Mouse (Mus musculus): ENCODE data around the gene Zfp526. TPM values are rescaled to one million over a fixed set of nuclear protein-coding genes. Genes with fewer than 3 reads are reported as not detected.

The Zfp526 gene
- polyA plus RNA-seq, 1 experiment from 2014 or later, result 3.0 TPM

DNA sequence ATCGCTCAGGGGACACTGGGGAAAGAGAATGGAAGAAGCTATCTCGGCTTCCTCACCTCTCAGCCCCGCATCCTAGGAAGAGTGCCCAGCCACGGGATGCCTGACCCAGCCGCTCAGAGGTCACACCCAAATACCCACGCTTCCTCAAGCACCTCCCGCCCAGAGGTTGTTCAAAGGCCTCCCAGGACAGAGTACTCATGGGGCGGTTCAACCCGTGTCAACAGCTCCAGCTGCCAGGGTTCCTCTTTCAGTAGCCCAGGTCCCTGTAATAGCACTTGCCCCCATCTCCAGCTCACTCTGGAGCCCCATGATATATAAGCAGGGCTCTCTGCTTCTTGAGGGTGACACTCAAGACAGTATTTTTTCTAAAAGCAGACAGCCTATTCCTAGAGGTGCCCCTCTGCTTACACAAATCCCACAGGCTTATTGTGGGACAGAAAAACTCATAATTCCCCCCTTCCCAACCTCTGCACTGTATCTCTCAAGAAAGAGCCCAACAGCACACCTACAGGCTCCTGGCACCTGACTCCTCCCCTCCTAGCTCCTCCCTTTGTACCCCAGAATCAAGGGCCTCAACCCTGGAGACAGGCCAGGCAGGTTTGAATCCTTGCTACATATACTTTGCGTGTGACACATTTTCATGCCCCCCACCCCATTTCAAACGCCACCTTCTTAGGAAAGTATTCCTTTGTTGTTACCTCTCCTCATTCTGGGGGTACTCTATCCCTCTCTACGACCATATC is 3.4 kb upstream of the Zfp526 start:
- no peak overlapping the region for H3K27ac ChIP-seq
- peaks cover 39% of the 10 kb centered on the region for H3K4me1 ChIP-seq
- WGBS, result 70% methylated on average over 12 of the region's 12 CpGs
- no peaks in the 10 kb centered on the region for H3K27me3 ChIP-seq (ENCODE audit: insufficient read depth, poor library complexity, severe bottlenecking)
- H3K36me3 ChIP-seq, result peaks cover 12% of the 10 kb centered on the region; the same call in 1 of the 2 replicates
- peak overlapping the region; percentile 74 for H3K4me3 ChIP-seq
- H3K9me3 ChIP-seq, result no peaks in the 10 kb centered on the region
- DNase-seq (ENCODE audit: low spot score), result no peak

DNA sequence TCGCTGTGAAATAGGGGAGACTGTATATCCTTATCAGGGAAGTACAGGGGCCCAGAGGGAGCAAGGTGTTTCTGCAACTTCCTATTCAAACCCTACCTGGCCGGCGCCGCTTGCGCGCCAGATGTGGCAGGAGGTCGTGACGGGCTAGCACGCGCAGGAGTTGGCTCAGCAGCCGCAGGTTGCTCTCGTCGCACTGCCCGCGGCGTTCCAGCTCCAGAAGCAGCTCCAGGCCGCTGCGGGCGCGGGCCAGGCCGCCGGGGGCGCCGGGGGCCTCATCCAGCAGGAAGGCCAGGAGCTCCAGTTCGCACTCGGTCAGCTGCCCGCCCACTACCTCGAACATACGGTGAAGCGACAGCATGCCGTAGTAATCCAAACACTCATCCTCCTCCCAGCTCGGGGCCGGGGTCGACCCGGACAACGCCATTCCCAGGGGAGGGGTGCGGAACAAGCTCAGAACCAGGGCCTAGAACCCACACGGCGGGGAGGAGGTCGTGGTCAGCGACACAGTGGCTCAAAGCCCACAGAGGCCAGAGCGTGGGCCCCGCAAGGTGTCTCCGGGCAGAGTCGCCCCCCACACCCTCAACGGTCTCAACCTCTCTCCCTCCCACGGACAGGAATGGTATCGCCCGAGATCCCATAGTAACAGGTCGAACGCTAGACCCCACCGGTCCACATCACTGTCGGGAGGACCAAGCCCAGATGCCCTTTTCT is 2.4 kb upstream of the Zfp526 start:
- Histone ChIP-seq H3K36me3 (peaks cover 17% of the 10 kb centered on the region; the same call in 1 of the 2 replicates), H3K27ac (peak overlapping the region; percentile 95), H3K4me3 (peak overlapping the region; percentile 74), H3K9me3 (no peaks in the 10 kb centered on the region), H3K4me1 (peaks cover 42% of the 10 kb centered on the region), H3K27me3 (ENCODE audit: insufficient read depth, poor library complexity, severe bottlenecking) (no peaks in the 10 kb centered on the region)
- peak; percentile 89 for DNase-seq (ENCODE audit: low spot score)
- WGBS, result 1% methylated on average over 53 of the region's 53 CpGs

DNA sequence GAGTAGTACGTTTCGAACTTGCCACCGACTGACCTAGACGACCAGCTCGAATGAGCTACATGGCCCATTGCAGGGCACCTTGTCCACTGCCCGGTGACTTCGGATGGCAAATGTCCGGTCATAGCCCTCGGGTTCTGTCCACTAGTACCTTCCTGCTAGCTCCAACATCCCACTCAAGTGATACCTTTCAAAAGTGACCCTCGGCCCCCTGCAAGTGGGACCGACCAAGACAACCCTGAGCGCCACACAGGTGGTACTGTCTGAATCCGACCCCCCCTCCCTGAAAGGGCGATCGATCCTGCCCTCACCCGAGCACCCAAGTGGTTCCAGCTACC is 1.8 kb upstream of the Zfp526 start:
- H3K4me1 ChIP-seq, result peaks cover 42% of the 10 kb centered on the region
- H3K4me3 ChIP-seq, result peak overlapping the region; percentile 74
- under 1% methylated on average over 16 of the region's 16 CpGs for WGBS
- H3K27ac ChIP-seq, result peak overlapping the region; percentile 95
- H3K9me3 ChIP-seq, result no peaks in the 10 kb centered on the region
- no peaks in the 10 kb centered on the region for H3K27me3 ChIP-seq (ENCODE audit: insufficient read depth, poor library complexity, severe bottlenecking)
- no peak for DNase-seq (ENCODE audit: low spot score)
- H3K36me3 ChIP-seq, result peaks cover 19% of the 10 kb centered on the region

DNA sequence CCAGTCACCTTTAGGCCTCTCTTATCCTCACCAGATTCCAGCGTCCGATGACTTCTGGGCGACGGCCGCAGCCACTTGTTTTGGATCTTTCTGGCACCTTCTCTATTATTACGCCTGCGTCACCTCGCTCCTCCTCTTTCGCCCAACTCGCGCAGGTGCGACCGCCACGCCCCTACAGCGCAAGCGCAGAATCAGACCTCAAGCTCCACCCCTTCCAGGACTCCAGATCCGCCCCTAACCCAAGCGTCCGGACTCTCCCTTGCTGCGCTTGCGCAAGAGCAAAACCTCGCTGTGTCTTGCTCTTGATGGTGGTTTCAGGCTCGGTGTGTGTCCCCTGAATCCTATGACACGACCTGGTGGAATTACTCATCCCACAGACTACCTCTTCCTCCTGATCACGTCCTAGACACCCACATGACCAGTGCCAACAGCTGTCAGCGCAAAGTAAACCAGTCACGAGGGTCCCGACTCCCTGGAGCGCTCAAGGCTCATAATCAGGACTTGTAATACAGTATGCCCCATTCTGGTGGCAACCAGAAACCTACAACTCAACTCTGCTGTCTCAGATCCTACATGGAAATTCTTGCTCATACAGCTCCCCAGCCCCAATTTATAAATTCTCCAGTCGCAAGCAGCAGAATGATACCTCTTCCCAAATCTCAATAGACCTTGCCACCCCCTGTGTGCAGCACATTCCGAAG is 1.3 kb upstream of the Zfp526 start:
- WGBS, result 1% methylated on average over 31 of the region's 31 CpGs
- Histone ChIP-seq H3K27me3 (ENCODE audit: insufficient read depth, poor library complexity, severe bottlenecking) (no peaks in the 10 kb centered on the region), H3K27ac (peak overlapping the region; percentile 95), H3K4me1 (peaks cover 42% of the 10 kb centered on the region), H3K36me3 (peaks cover 22% of the 10 kb centered on the region), H3K9me3 (no peaks in the 10 kb centered on the region), H3K4me3 (peak overlapping the region; percentile 74)
- DNase-seq (ENCODE audit: low spot score), result peak; percentile 98

DNA sequence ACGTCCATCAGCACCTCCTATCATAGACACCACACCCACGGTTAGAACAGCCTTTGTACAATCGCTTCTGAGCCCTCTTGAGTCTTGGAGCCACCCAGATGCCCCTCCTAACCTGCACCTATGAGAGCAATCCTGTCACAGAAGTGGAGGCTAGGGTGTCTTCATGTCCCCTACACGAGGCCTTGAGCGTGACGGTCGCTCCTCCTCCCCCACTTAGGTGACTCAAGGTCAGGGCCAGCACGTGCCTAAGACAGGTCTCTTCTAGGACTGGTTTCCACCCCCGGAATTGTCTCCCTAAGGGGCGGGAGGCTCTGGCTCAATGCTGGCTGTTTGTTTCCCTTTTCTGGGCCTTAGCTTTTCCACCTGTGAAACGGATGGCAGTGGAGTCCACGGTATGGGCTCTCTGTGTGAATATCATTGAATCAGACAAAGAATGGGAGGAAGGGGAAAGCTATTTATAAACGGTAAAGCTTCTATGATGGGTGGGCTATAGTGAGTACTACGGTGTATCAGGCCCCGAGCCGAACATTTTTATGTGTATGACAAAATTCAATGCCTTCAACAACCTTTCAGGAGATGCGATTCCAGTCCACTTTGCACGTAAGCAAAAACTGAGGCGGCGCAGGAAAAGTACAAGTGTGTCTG is 646 bp upstream of the Zfp526 start, which contains the start of gene Dedd2:
Gene Dedd2, minus strand, starts transcription at position 159 of the 645 bp plus-strand sequence.
- DNase-seq (ENCODE audit: low spot score), result peak; percentile 85
- 5% methylated on average over 20 of the region's 20 CpGs for WGBS

DNA sequence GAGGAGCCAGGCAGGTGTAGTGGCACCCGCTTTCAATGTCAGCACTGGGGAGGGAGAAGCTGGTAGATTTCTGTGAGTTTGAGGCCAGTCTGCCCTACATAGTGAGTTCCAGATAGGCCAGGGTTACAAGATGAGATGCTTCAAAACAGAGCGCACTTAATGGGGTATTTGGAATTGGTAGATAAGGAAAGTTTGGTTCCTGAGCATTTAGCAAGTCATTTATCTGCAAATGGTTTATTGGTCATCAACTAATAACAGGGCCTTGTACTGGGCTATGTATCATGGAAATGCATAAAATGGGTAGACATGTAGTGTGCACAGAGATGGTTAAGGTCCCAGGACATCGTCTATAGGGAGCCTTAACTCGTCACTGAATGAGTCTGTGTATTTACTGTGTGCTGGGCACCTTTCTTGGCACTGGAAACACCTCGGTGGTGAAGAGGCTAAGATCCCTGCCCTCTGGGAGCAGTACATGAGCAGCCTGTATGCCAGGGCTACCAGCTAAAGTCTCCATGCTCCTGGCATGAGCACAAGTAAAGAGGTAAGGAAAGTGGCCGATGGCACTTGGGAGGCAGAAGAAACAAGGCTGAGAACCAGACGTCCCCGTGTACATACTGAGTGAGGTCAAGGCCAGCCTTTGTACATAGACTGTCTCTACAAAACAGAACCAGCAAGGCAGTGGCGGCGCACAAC is 1.2 kb downstream of the Zfp526 start:
- no peaks in the 10 kb centered on the region for H3K27me3 ChIP-seq (ENCODE audit: insufficient read depth, poor library complexity, severe bottlenecking)
- DNase-seq (ENCODE audit: low spot score), result no peak
- peaks cover 40% of the 10 kb centered on the region for H3K36me3 ChIP-seq
- peak overlapping the region; percentile 95 for H3K27ac ChIP-seq
- peak overlapping the region; percentile 74 for H3K4me3 ChIP-seq
- H3K4me1 ChIP-seq, result peaks cover 42% of the 10 kb centered on the region
- 83% methylated on average over 10 of the region's 10 CpGs for WGBS
- no peaks in the 10 kb centered on the region for H3K9me3 ChIP-seq

More for the DNA sequence above, 646 bp upstream of the Zfp526 start, which contains the start of gene Dedd2:
- H3K9me3 ChIP-seq, result no peaks in the 10 kb centered on the region
- H3K36me3 ChIP-seq, result peaks cover 22% of the 10 kb centered on the region
- H3K4me1 ChIP-seq, result peaks cover 42% of the 10 kb centered on the region
- peak within 1 kb of the TSS; percentile 74 for H3K4me3 ChIP-seq
- no peaks in the 10 kb centered on the region for H3K27me3 ChIP-seq (ENCODE audit: insufficient read depth, poor library complexity, severe bottlenecking)
- peak within 1 kb of the TSS; percentile 95 for H3K27ac ChIP-seq

DNA sequence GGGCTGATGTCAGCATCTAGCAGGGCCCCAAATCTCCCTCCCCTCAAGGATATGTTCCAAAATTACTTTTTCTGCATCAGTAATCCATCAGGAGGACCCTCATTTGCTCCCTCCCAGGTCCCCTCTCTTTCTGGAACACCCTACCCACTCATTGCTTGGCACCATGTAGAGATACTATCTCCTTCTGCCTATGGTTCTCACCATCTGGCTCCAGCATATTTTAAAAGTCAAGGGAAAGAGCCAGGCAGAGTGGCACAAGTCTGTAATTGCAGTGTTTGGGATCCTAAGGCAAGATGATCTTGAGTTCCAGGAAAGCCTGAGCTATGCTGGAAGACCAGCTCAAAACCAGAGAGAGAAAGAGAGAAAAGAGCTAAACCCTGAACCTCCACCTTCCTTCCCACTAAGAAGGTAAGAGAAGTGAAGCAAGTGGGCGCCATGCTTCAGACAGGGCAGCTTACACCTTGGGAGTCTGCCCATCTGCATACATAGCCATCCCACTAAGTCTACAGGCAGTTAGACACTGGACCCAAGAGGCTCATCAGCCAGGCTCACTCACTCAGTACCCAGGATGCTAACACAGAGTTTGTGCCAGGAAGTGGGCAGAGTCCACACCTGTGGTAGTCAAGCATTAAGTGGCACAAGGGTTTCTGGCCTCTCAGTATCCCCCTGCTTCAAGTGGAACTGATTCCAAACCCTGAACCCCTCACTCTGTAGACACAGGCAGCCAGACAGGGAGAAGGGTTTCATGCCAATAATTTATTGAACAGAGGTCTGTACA is 6.5 kb downstream of the Zfp526 start:
- no peak overlapping the region for H3K27ac ChIP-seq
- peaks cover 4% of the 10 kb centered on the region; the same call in 1 of the 2 replicates for H3K4me1 ChIP-seq
- no peak for DNase-seq (ENCODE audit: low spot score)
- H3K9me3 ChIP-seq, result no peaks in the 10 kb centered on the region
- H3K27me3 ChIP-seq (ENCODE audit: insufficient read depth, poor library complexity, severe bottlenecking), result no peaks in the 10 kb centered on the region
- H3K4me3 ChIP-seq, result no peak overlapping the region
- H3K36me3 ChIP-seq, result peaks cover 93% of the 10 kb centered on the region
- 87% methylated on average over 1 of the region's 1 CpGs for WGBS

DNA sequence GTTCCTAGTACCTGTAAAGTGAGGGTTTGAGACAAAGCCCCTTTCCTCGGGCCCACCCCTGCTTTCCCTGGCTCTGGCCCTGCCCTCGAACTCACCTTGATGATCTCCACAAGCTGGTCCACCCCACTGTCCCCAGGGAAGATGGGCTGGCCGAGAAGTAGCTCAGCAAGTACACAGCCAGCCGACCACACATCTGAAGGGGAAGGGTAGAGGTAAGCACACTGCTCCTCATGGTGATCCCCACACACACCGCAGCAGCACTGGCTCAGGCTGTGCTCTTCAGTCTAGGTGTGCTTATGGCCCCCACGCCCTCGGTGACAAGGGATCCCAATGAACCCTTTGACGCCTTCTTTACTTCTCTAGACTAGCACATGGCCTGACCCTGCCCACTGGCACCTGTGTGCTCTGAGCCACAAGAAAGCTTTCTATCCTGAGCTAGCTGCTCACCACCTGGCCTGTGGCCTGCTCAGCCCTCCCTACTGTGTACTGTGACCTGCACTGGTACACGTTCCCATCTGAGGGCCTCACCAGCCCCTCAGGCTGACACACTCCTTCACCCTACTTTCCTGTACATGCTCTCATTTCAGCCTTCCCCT is 9.6 kb downstream of the Zfp526 start:
- no peak overlapping the region for H3K4me3 ChIP-seq
- H3K27me3 ChIP-seq (ENCODE audit: insufficient read depth, poor library complexity, severe bottlenecking), result no peaks in the 10 kb centered on the region
- H3K9me3 ChIP-seq, result no peaks in the 10 kb centered on the region
- DNase-seq (ENCODE audit: low spot score), result no peak
- H3K27ac ChIP-seq, result no peak overlapping the region
- H3K36me3 ChIP-seq, result peaks cover 100% of the 10 kb centered on the region
- 92% methylated on average over 9 of the region's 9 CpGs for WGBS
- peaks cover 4% of the 10 kb centered on the region; the same call in 1 of the 2 replicates for H3K4me1 ChIP-seq

DNA sequence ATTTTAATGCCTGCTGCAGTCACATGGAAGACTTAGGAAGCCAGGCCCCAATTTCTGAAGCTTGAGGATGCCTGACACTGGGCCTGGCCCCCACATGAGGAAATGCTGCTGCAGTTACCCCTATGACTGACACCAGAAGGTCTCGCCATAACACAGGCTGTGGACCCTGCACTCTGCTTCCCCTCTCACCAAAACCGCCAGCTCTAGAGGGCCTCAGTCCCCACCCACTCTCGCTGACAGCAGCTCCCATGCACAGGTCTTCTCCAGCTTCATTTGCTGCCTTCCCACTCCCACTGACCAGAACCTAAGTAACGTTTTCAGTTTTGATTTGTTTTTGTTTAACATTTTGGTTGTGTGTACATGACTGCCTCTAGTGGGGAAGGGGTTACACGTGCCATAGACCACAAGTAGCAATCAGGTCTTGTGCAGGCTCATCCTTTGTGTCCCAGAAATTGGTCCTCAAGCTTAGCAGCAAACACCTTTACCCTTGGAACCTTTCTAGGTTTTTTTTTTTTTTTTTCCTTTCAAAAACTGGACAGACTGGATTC is 10.9 kb downstream of the Zfp526 start:
- Histone ChIP-seq H3K36me3 (peaks cover 88% of the 10 kb centered on the region), H3K4me1 (peaks cover 15% of the 10 kb centered on the region), H3K4me3 (no peak overlapping the region), H3K27ac (no peak overlapping the region), H3K27me3 (ENCODE audit: insufficient read depth, poor library complexity, severe bottlenecking) (no peaks in the 10 kb centered on the region), H3K9me3 (no peaks in the 10 kb centered on the region)
- WGBS, result 71% methylated on average over 5 of the region's 5 CpGs
- DNase-seq (ENCODE audit: low spot score), result no peak

DNA sequence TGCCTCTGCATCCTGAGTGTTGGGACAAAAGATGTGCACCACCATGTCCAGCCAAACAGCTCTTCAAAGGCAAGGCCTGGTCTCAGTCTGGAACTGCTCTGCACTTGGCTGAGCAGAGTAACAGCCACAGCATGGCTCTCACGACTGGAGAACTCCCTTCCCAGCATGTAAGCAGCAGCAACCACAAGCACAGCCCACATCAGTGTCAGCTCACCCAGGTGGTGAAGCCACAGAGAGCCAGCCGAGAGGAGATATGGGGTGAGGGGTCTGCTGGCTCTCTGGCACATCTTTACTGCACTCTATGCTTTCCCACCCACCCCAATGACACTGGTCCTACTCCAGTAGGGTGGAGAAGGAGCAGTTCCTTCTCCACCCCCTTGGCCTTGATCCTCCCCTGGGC is 11.8 kb downstream of the Zfp526 start:
- DNase-seq (ENCODE audit: low spot score), result no peak
- peaks cover 15% of the 10 kb centered on the region for H3K4me1 ChIP-seq
- H3K4me3 ChIP-seq, result no peak overlapping the region
- no peaks in the 10 kb centered on the region for H3K27me3 ChIP-seq (ENCODE audit: insufficient read depth, poor library complexity, severe bottlenecking)
- peaks cover 79% of the 10 kb centered on the region for H3K36me3 ChIP-seq
- no peaks in the 10 kb centered on the region for H3K9me3 ChIP-seq
- no peak overlapping the region for H3K27ac ChIP-seq
- WGBS, result 78% methylated on average over 2 of the region's 2 CpGs

DNA sequence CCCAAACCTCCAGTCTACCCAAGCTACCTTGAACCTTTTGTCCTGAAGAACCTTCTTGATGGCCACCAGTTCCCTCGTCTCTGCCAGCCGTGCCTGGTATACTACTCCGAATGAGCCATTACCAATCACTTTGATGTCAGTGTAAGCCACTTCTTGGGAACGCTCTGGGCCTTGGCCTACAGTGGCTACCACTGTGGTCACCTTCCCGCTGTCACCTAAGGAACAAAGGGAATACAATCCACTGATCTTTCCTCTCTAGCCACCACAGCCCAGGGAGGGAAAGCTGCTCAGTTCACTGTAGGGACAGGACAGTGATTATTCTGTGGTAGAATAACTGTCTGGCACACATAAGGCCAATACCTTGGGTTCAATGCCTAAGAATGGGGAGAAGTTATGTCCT is 14.3 kb downstream of the Zfp526 start:
- H3K27ac ChIP-seq, result no peak overlapping the region
- WGBS, result 93% methylated on average over 5 of the region's 5 CpGs
- H3K36me3 ChIP-seq, result peaks cover 57% of the 10 kb centered on the region
- peak overlapping the region; percentile 97; the same call in 1 of the 2 replicates for H3K4me3 ChIP-seq
- DNase-seq (ENCODE audit: low spot score), result no peak
- H3K9me3 ChIP-seq, result no peaks in the 10 kb centered on the region
- no peaks in the 10 kb centered on the region for H3K27me3 ChIP-seq (ENCODE audit: insufficient read depth, poor library complexity, severe bottlenecking)
- peaks cover 24% of the 10 kb centered on the region for H3K4me1 ChIP-seq
